Mouse (Mus musculus): ENCODE data around the gene Ceacam16. TPM values are rescaled to one million over a fixed set of nuclear protein-coding genes. Genes with fewer than 3 reads are reported as not detected.
A peak's percentile ranks its signal among the peaks of the same experiment; 100 is the strongest.

Gene Ceacam16
- polyA plus RNA-seq, 1 experiment from 2014 or later: 0.62 TPM

GRCm38 (mm10) chr7:19809369-19809768, 51.7 kb downstream of the Ceacam16 start:
- WGBS: 3% methylated on average over 27 of the region's 27 CpGs
- Histone ChIP-seq H3K9ac (replicated peaks) (peak overlapping the region; percentile 10; the same call in 1 of the 2 replicates), H3K4me2 (replicated peaks) (peak overlapping the region; percentile 48), H3K4me3 (replicated peaks) (peak overlapping the region; percentile 25), H3K9me3 (no peaks in the 10 kb centered on the region), H3K27ac (no peak overlapping the region), H3K4me1 (replicated peaks) (peaks cover 6% of the 10 kb centered on the region), H3K27me3 (peaks cover 63% of the 10 kb centered on the region), H3K36me3 (no peaks in the 10 kb centered on the region)
- ATAC-seq: peak; percentile 69

- peaks cover 6% of the 10 kb centered on the region for H3K4me1 ChIP-seq (replicated peaks)
- H3K9me3 ChIP-seq: no peaks in the 10 kb centered on the region
- no peak overlapping the region for H3K4me3 ChIP-seq (replicated peaks)
- no peaks in the 10 kb centered on the region for H3K36me3 ChIP-seq
- H3K4me2 ChIP-seq (replicated peaks): no peak overlapping the region
- H3K9ac ChIP-seq (replicated peaks): no peak overlapping the region
- WGBS: 86% methylated on average over 8 of the region's 8 CpGs
- peaks cover 39% of the 10 kb centered on the region for H3K27me3 ChIP-seq
- no peak overlapping the region for H3K27ac ChIP-seq
- ATAC-seq: no peak
Measured at GRCm38 (mm10) chr7:19806356-19806969, 54.6 kb downstream of the Ceacam16 start.

- Histone ChIP-seq H3K9ac (replicated peaks) (no peak overlapping the region), H3K4me1 (replicated peaks) (no peaks in the 10 kb centered on the region), H3K4me3 (replicated peaks) (no peak overlapping the region), H3K27me3 (peaks cover 4% of the 10 kb centered on the region; the same call in 1 of the 2 replicates), H3K27ac (no peak overlapping the region), H3K4me2 (replicated peaks) (no peak overlapping the region), H3K9me3 (no peaks in the 10 kb centered on the region), H3K36me3 (no peaks in the 10 kb centered on the region)
- WGBS: 21% methylated on average over 7 of the region's 7 CpGs
- peak; percentile 58; the same call in 1 of the 2 replicates for ATAC-seq
Measured at GRCm38 (mm10) chr7:19802995-19803394, 58.1 kb downstream of the Ceacam16 start.

Other genes with a start within 250 kb of the Ceacam16 start
- gene Relb, start 231.9 kb downstream of the Ceacam16 start, polyA plus RNA-seq (2015; fragmentation: Nextera tagmentation; extraction: Ambion mirVana): 3.8 and 4.1 TPM in 2 replicates
- 86.6 and 97.5 TPM in 2 replicates for gene Clptm1, start 196.3 kb downstream of the Ceacam16 start, polyA plus RNA-seq (2015; fragmentation: Nextera tagmentation; extraction: Ambion mirVana)
- gene Apoc2, start 183.4 kb downstream of the Ceacam16 start, polyA plus RNA-seq (2015; fragmentation: Nextera tagmentation; extraction: Ambion mirVana): 0.23 TPM in 1 of 2 replicates, not detected in the other
- gene Gm44805, start 179.9 kb downstream of the Ceacam16 start, polyA plus RNA-seq (2015; fragmentation: Nextera tagmentation; extraction: Ambion mirVana): not detected in 2 replicates
- not detected in 2 replicates for gene Apoc4, start 179.8 kb downstream of the Ceacam16 start, polyA plus RNA-seq (2015; fragmentation: Nextera tagmentation; extraction: Ambion mirVana)
- gene Apoc1, start 168.6 kb downstream of the Ceacam16 start, polyA plus RNA-seq (2015; fragmentation: Nextera tagmentation; extraction: Ambion mirVana): 0.94 and 1.0 TPM in 2 replicates
- 173 and 194 TPM in 2 replicates for gene Apoe, start 162.1 kb downstream of the Ceacam16 start, polyA plus RNA-seq (2015; fragmentation: Nextera tagmentation; extraction: Ambion mirVana)
- gene Tomm40, start 145.9 kb downstream of the Ceacam16 start, polyA plus RNA-seq (2015; fragmentation: Nextera tagmentation; extraction: Ambion mirVana): 105 and 125 TPM in 2 replicates
- 40.6 and 48.0 TPM in 2 replicates for gene Nectin2, start 110.8 kb downstream of the Ceacam16 start, polyA plus RNA-seq (2015; fragmentation: Nextera tagmentation; extraction: Ambion mirVana)
- 5.2 and 6.4 TPM in 2 replicates for gene Bcam, start 90.3 kb downstream of the Ceacam16 start, polyA plus RNA-seq (2015; fragmentation: Nextera tagmentation; extraction: Ambion mirVana)
- 0.32 TPM in 1 of 2 replicates, not detected in the other for gene Cblc, start 64.5 kb downstream of the Ceacam16 start, polyA plus RNA-seq (2015; fragmentation: Nextera tagmentation; extraction: Ambion mirVana)
- 0.27 and 0.88 TPM in 2 replicates for gene Bcl3, start 38.5 kb downstream of the Ceacam16 start, polyA plus RNA-seq (2015; fragmentation: Nextera tagmentation; extraction: Ambion mirVana)
- gene Gm19345, start 9.3 kb downstream of the Ceacam16 start, polyA plus RNA-seq (2015; fragmentation: Nextera tagmentation; extraction: Ambion mirVana): 5.7 and 6.6 TPM in 2 replicates
- gene Ceacam19, start 26.7 kb upstream of the Ceacam16 start, polyA plus RNA-seq (2015; fragmentation: Nextera tagmentation; extraction: Ambion mirVana): not detected in 2 replicates
- 5.3 and 6.2 TPM in 2 replicates for gene Pvr, start 59.9 kb upstream of the Ceacam16 start, polyA plus RNA-seq (2015; fragmentation: Nextera tagmentation; extraction: Ambion mirVana)
- gene Igsf23, start 89.5 kb upstream of the Ceacam16 start, polyA plus RNA-seq (2015; fragmentation: Nextera tagmentation; extraction: Ambion mirVana): not detected in 2 replicates
- not detected in 2 replicates for gene Ceacam20, start 104.1 kb upstream of the Ceacam16 start, polyA plus RNA-seq (2015; fragmentation: Nextera tagmentation; extraction: Ambion mirVana)
- not detected in 2 replicates for gene Nlrp9b, start 130.2 kb upstream of the Ceacam16 start, polyA plus RNA-seq (2015; fragmentation: Nextera tagmentation; extraction: Ambion mirVana)
- not detected in 2 replicates for gene Vmn1r91, start 238.4 kb upstream of the Ceacam16 start, polyA plus RNA-seq (2015; fragmentation: Nextera tagmentation; extraction: Ambion mirVana)